Mouse (Mus musculus) hindbrain, embryonic 14.5 days (tissue): ENCODE measurements around the gene Gm10639. TPM values are rescaled to one million over a fixed set of nuclear protein-coding genes. Genes with fewer than 3 reads are reported as not detected.
"Not testable (repeated sequence)": the region's sequence is repeated elsewhere in the genome, so short reads cannot be mapped to it uniquely, and the experiment has no call there.

Source experiments
- ATAC-seq: fragments of 200-750 bp; cut with Nextera tagmentation; 2 replicates; pipeline ENCODE4 v1.8.0; 2017; ENCODE audit warnings: moderate number of reproducible peaks, mild to moderate bottlenecking, moderate TSS enrichment, moderate library complexity; ENCODE audit not compliant: low FRiP score
- DNase-seq: peaks from one replicate; pipeline ENCODE4 v3.0.0-alpha.2; 2015; ENCODE audit warnings: low spot score
- H3K27ac ChIP-seq: fragments of 300-500 bp; sonication (generic); 2 replicates; pipeline ENCODE4 v1.5.1; 2014; ENCODE audit warnings: mild to moderate bottlenecking, moderate library complexity
- H3K27me3 ChIP-seq: fragments of 300-500 bp; sonication (generic); 2 replicates; pipeline ENCODE4 v1.6.1; 2014; ENCODE audit warnings: mild to moderate bottlenecking, low read length, mixed read lengths; ENCODE audit not compliant: control insufficient read depth, insufficient read depth
- H3K36me3 ChIP-seq: fragments of 300-500 bp; sonication (generic); replicated peaks from 2 replicates; pipeline ENCODE4 v1.6.1; 2014; ENCODE audit not compliant: control insufficient read depth, insufficient read depth
- H3K4me1 ChIP-seq: fragments of 300-500 bp; sonication (generic); replicated peaks from 2 replicates; pipeline ENCODE4 v1.6.1; 2014; ENCODE audit warnings: antibody characterized with exemption, low read length, mixed read lengths; ENCODE audit not compliant: control insufficient read depth, insufficient read depth
- H3K4me2 ChIP-seq: fragments of 300-500 bp; sonication (generic); replicated peaks from 2 replicates; pipeline ENCODE4 v1.6.1; 2014; ENCODE audit warnings: mild to moderate bottlenecking, moderate library complexity
- H3K4me3 ChIP-seq: fragments of 300-500 bp; sonication (generic); replicated peaks from 2 replicates; pipeline ENCODE4 v1.5.1; 2014; ENCODE audit warnings: mild to moderate bottlenecking, low read length
- H3K9ac ChIP-seq: fragments of 300-500 bp; sonication (generic); 2 replicates; pipeline ENCODE4 v1.6.1; 2014
- H3K9me3 ChIP-seq: fragments of 300-500 bp; sonication (generic); 2 replicates; pipeline ENCODE4 v1.6.1; 2016; ENCODE audit warnings: low read length; ENCODE audit not compliant: control insufficient read depth
- WGBS: fragments of 180-500 bp; shearing (Covaris S2); extraction: QIAGEN DNeasy Blood & Tissue Kit; methylation state at CpG from one replicate; pipeline ENCODE4 v1.1.7; 2014; 5-methylcytosine and 5-hydroxymethylcytosine counted together
- polyA plus RNA-seq: library from polyadenylated mRNA; unstranded; fragments of >200 nt; fragmentation: Nextera tagmentation; extraction: Ambion mirVana; gene quantifications from 2 replicates; pipeline ENCODE4 v1.2.1, GENCODE M21; 2014

Gm10639 gene
- not detected in 2 replicates for polyA plus RNA-seq

DNA sequence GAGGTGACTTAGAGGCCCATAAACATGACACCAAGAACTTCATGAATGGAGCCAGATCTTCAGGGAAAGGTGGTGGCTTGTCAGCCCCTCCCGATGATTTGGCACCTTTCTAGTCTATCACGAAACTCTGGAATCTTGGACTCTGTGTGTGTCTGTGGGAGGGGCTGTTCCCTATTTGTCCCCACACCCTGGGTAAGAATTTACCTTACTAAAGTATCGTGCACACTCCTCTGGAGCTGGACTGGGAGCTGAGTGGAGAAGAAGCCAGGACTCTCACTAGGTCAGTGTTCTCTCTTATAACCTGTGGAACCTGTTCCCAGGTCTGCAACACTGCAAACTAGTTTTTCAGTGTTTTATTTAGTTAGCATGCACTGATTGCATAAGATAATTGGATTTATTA is at the start of gene Gm10639:
Gm10639 (plus strand) TSS at position 201 of the 400 bp plus-strand sequence.
- H3K9ac ChIP-seq, H3K27me3 ChIP-seq, H3K4me3 ChIP-seq, H3K4me1 ChIP-seq, H3K9me3 ChIP-seq, ATAC-seq, H3K36me3 ChIP-seq, H3K4me2 ChIP-seq, DNase-seq, H3K27ac ChIP-seq: not testable (repeated sequence)
- WGBS = 91% methylated on average over 3 of the region's 3 CpGs

DNA sequence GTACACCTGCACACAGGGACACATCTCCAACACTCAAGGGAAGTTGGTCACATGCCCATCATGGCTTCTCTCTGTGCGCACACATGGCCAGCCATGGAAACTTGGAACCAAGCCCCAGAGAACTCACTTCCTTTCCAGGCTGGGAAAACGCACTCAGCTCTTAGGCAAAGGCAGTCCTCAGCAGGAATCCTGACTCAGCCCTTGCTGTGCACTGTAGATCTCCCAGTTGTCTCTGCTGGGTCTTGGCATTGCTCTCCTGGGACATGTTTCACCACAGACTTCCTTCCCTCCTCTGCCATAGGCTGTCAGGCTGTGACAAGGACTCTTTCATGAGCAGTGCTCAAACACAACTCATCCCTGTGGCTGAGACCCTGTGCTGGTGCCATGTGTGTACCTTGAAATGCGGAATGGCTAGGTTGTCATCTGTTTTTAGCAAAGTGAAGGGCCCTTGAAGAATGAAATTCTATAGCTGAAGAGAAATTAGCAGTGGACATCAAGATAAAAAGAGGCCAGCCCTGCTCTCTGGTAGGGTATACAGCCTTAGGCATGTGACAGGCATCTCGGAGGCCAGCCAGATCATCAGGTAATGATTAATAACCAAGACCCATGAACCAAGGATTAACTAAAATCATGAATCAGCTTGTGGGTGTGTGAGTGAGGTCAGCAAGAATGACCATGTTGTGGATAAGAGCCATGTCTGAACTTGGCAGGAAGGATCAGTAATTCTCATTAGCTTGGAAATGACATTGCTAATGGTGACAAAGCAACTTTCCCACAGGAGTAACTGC is 33.8 kb upstream of the Gm10639 start:
- not testable (repeated sequence) for H3K27me3 ChIP-seq, DNase-seq, ATAC-seq, H3K4me2 ChIP-seq, H3K27ac ChIP-seq, H3K4me3 ChIP-seq, H3K36me3 ChIP-seq, H3K9ac ChIP-seq, H3K9me3 ChIP-seq, H3K4me1 ChIP-seq
- 82% methylated on average over 4 of the region's 4 CpGs for WGBS

GRCm38 (mm10) chr9:78256914-78257313 is 32.8 kb upstream of the Gm10639 start, which contains the start of gene Gm3776:
Gm3776 (plus strand) TSS chr9:78257129.
- not testable (repeated sequence) for H3K4me3 ChIP-seq, H3K4me2 ChIP-seq, H3K36me3 ChIP-seq, H3K4me1 ChIP-seq, H3K9me3 ChIP-seq, ATAC-seq, H3K27me3 ChIP-seq, DNase-seq, H3K9ac ChIP-seq, H3K27ac ChIP-seq
- 88% methylated on average over 1 of the region's 3 CpGs for WGBS

GRCm38 (mm10) chr9:78259688-78260087 is 30.0 kb upstream of the Gm10639 start:
- not testable (repeated sequence) for H3K9ac ChIP-seq, H3K4me2 ChIP-seq, ATAC-seq, H3K4me1 ChIP-seq, H3K4me3 ChIP-seq, DNase-seq, H3K9me3 ChIP-seq, H3K36me3 ChIP-seq, H3K27me3 ChIP-seq, H3K27ac ChIP-seq
- 0% methylated on average over 1 of the region's 6 CpGs for WGBS

- not testable (repeated sequence) for H3K4me1 ChIP-seq, ATAC-seq, H3K9me3 ChIP-seq, H3K9ac ChIP-seq, H3K4me2 ChIP-seq, DNase-seq, H3K36me3 ChIP-seq, H3K4me3 ChIP-seq, H3K27me3 ChIP-seq, H3K27ac ChIP-seq
- WGBS = 80% methylated on average over 3 of the region's 3 CpGs
Measured at GRCm38 (mm10) chr9:78270945-78271344, 18.8 kb upstream of the Gm10639 start.

- 81% methylated on average over 4 of the region's 4 CpGs for WGBS
- H3K4me3 ChIP-seq, H3K4me2 ChIP-seq, H3K36me3 ChIP-seq, H3K27me3 ChIP-seq, H3K27ac ChIP-seq, ATAC-seq, H3K9me3 ChIP-seq, H3K4me1 ChIP-seq, H3K9ac ChIP-seq, DNase-seq: not testable (repeated sequence)
Measured at GRCm38 (mm10) chr9:78282002-78282711, 7.6 kb upstream of the Gm10639 start.

GRCm38 (mm10) chr9:78289063-78289462 is 660 bp upstream of the Gm10639 start:
- WGBS = 89% methylated on average over 1 of the region's 1 CpGs
- DNase-seq, H3K4me3 ChIP-seq: not testable (repeated sequence)

DNA sequence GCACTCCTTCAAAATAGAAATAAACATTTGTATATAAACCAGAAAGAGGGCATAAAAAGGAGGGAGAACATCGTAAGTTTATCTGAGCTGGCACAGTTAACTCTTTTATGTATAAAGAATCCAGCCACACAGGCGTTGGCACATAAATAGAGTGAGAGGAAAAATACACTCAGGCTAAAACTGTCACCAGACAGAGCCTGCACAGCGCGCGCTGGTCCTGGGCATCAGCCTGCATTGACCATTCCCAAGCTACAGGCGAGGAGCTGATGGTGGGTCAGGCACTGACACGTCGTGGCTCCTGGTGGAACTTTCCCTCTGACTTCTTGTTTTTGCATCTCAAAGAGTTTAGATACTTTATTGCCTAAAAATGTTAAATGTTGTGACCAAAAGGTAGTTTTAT is 2.7 kb downstream of the Gm10639 start:
- not testable (repeated sequence) for H3K4me3 ChIP-seq, H3K4me1 ChIP-seq, H3K9ac ChIP-seq, ATAC-seq, H3K36me3 ChIP-seq, H3K4me2 ChIP-seq, DNase-seq, H3K27ac ChIP-seq, H3K9me3 ChIP-seq, H3K27me3 ChIP-seq
- WGBS = 93% methylated on average over 8 of the region's 8 CpGs

More at GRCm38 (mm10) chr9:78289063-78289462, 660 bp upstream of the Gm10639 start:
- H3K4me1 ChIP-seq, H3K27ac ChIP-seq, H3K9me3 ChIP-seq, H3K9ac ChIP-seq, ATAC-seq, H3K27me3 ChIP-seq, H3K36me3 ChIP-seq, H3K4me2 ChIP-seq: not testable (repeated sequence)

GRCm38 (mm10) chr9:78293683-78294082 is 4.0 kb downstream of the Gm10639 start:
- not testable (repeated sequence) for H3K4me1 ChIP-seq, H3K4me3 ChIP-seq, H3K27me3 ChIP-seq, H3K27ac ChIP-seq, H3K9me3 ChIP-seq, H3K36me3 ChIP-seq, ATAC-seq, H3K4me2 ChIP-seq, DNase-seq, H3K9ac ChIP-seq
- WGBS = 67% methylated on average over 1 of the region's 1 CpGs
